Mouse (Mus musculus) E14TG2a.4 (cell line): Measurements from ENCODE around the gene Slc17a7.

Source experiments
- H3K27me3 ChIP-seq: 2 replicates; pipeline ENCODE4 v1.6.1; 2014; ENCODE audit warnings: low read length, control low read depth; ENCODE audit not compliant: insufficient read depth
- H3K36me3 ChIP-seq: 2 replicates; pipeline ENCODE4 v1.6.1; 2014; ENCODE audit warnings: low read length, control low read depth; ENCODE audit not compliant: insufficient read depth
- H3K4me1 ChIP-seq: replicated peaks from 2 replicates; pipeline ENCODE4 v1.6.1; 2014; ENCODE audit warnings: low read depth, low read length, control low read depth
- H3K4me3 ChIP-seq: replicated peaks from 2 replicates; pipeline ENCODE4 v1.5.1; 2014; ENCODE audit warnings: mild to moderate bottlenecking, low read length
- H3K9me3 ChIP-seq: 2 replicates; pipeline ENCODE4 v1.6.1; 2014; ENCODE audit warnings: low read length, control low read depth
- CTCF ChIP-seq: conservative IDR thresholded peaks from 2 replicates; pipeline ENCODE4 v1.5.1; 2014; ENCODE audit warnings: low read length
- NANOG ChIP-seq: IDR thresholded peaks from 2 replicates; pipeline ENCODE4 v1.6.1; 2014; ENCODE audit warnings: borderline replicate concordance, low read length, mixed read lengths
- POU5F1 ChIP-seq: IDR thresholded peaks from 2 replicates; pipeline ENCODE4 v1.6.1; 2014; ENCODE audit warnings: low read length, borderline replicate concordance

Slc17a7 gene

GRCm38 (mm10) chr7:45162996-45163615 lies 643 bp upstream of the Slc17a7 start:
- H3K4me1 ChIP-seq, result peaks cover 61% of the 10 kb centered on the region
- H3K4me3 ChIP-seq, result peak overlapping the region; percentile 86; the same call in 1 of the 2 replicates
- H3K9me3 ChIP-seq, result no peaks in the 10 kb centered on the region
- peaks cover 27% of the 10 kb centered on the region for H3K36me3 ChIP-seq
- TF ChIP-seq POU5F1 (no peak), CTCF (no peak), NANOG (no peak)
- H3K27me3 ChIP-seq, result peaks cover 50% of the 10 kb centered on the region

GRCm38 (mm10) chr7:45164833-45165232 lies 1.1 kb downstream of the Slc17a7 start:
- H3K36me3 ChIP-seq, result peaks cover 17% of the 10 kb centered on the region
- TF ChIP-seq NANOG (no peak), POU5F1 (no peak), CTCF (no peak)

GRCm38 (mm10) chr7:45165701-45166100 lies 2.0 kb downstream of the Slc17a7 start:
- Histone ChIP-seq H3K4me3 (no peak overlapping the region), H3K36me3 (peaks cover 8% of the 10 kb centered on the region), H3K9me3 (peaks cover 13% of the 10 kb centered on the region), H3K4me1 (peaks cover 77% of the 10 kb centered on the region), H3K27me3 (peaks cover 76% of the 10 kb centered on the region)
- no peak for TF ChIP-seq CTCF
- no peak for TF ChIP-seq NANOG
- no peak for TF ChIP-seq POU5F1

More at GRCm38 (mm10) chr7:45164833-45165232, 1.1 kb downstream of the Slc17a7 start:
- peaks cover 6% of the 10 kb centered on the region for H3K9me3 ChIP-seq
- H3K4me1 ChIP-seq, result peaks cover 72% of the 10 kb centered on the region
- H3K4me3 ChIP-seq, result peak overlapping the region; percentile 86; the same call in 1 of the 2 replicates
- peaks cover 67% of the 10 kb centered on the region for H3K27me3 ChIP-seq

GRCm38 (mm10) chr7:45166950-45167401 lies 3.2 kb downstream of the Slc17a7 start:
- TF ChIP-seq POU5F1, result no peak
- TF ChIP-seq NANOG, result no peak
- TF ChIP-seq CTCF, result no peak
- H3K4me3 ChIP-seq, result no peak overlapping the region; the same call in 1 of the 2 replicates

GRCm38 (mm10) chr7:45167761-45168445 lies 4.2 kb downstream of the Slc17a7 start:
- H3K36me3 ChIP-seq, result peaks cover 5% of the 10 kb centered on the region; the same call in 1 of the 2 replicates
- TF ChIP-seq NANOG (no peak), POU5F1 (no peak), CTCF (no peak)

More at GRCm38 (mm10) chr7:45166950-45167401, 3.2 kb downstream of the Slc17a7 start:
- peaks cover 87% of the 10 kb centered on the region for H3K27me3 ChIP-seq
- peaks cover 5% of the 10 kb centered on the region; the same call in 1 of the 2 replicates for H3K36me3 ChIP-seq
- H3K9me3 ChIP-seq, result peaks cover 13% of the 10 kb centered on the region
- peaks cover 83% of the 10 kb centered on the region for H3K4me1 ChIP-seq

GRCm38 (mm10) chr7:45168656-45169055 lies 4.9 kb downstream of the Slc17a7 start:
- H3K4me3 ChIP-seq, result peak overlapping the region; percentile 66
- H3K4me1 ChIP-seq, result peaks cover 84% of the 10 kb centered on the region
- H3K27me3 ChIP-seq, result peaks cover 80% of the 10 kb centered on the region
- H3K36me3 ChIP-seq, result peaks cover 5% of the 10 kb centered on the region; the same call in 1 of the 2 replicates
- TF ChIP-seq NANOG (no peak), POU5F1 (no peak), CTCF (no peak)
- peaks cover 13% of the 10 kb centered on the region for H3K9me3 ChIP-seq

More at GRCm38 (mm10) chr7:45167761-45168445, 4.2 kb downstream of the Slc17a7 start:
- H3K4me3 ChIP-seq, result peak overlapping the region; percentile 66
- peaks cover 86% of the 10 kb centered on the region for H3K4me1 ChIP-seq
- peaks cover 82% of the 10 kb centered on the region for H3K27me3 ChIP-seq
- peaks cover 13% of the 10 kb centered on the region for H3K9me3 ChIP-seq

- no peak for TF ChIP-seq CTCF
- TF ChIP-seq NANOG, result no peak
- no peak for TF ChIP-seq POU5F1
- peaks cover 75% of the 10 kb centered on the region for H3K27me3 ChIP-seq
- peaks cover 13% of the 10 kb centered on the region for H3K9me3 ChIP-seq
- peaks cover 81% of the 10 kb centered on the region for H3K4me1 ChIP-seq
- H3K4me3 ChIP-seq, result no peak overlapping the region
- H3K36me3 ChIP-seq, result peaks cover 5% of the 10 kb centered on the region; the same call in 1 of the 2 replicates
These were observed 5.7 kb downstream of the Slc17a7 start for GRCm38 (mm10) chr7:45169495-45169894.

GRCm38 (mm10) chr7:45172974-45173373 lies 9.2 kb downstream of the Slc17a7 start:
- Histone ChIP-seq H3K4me3 (0 out of 2 replicates have a peak overlapping the region, but pooled peaks have one; percentile 59), H3K36me3 (peaks cover 5% of the 10 kb centered on the region; the same call in 1 of the 2 replicates), H3K9me3 (peaks cover 13% of the 10 kb centered on the region), H3K27me3 (peaks cover 75% of the 10 kb centered on the region), H3K4me1 (peaks cover 75% of the 10 kb centered on the region)
- TF ChIP-seq POU5F1 (no peak), CTCF (peak; percentile 95), NANOG (no peak)
